Mouse (Mus musculus): ENCODE results near the gene Ahr.

The Ahr gene

GRCm38 (mm10) chr12:35504081-35504480 lies 30.8 kb downstream of the Ahr start:
- in situ Hi-C loops (cut with MboI): no loop called here

GRCm38 (mm10) chr12:35503586-35503985 lies 31.3 kb downstream of the Ahr start:
- in situ Hi-C loops (cut with MboI): no loop called here

- in situ Hi-C loops (cut with MboI): no loop called here
Observed at GRCm38 (mm10) chr12:35501476-35501875, 33.4 kb downstream of the Ahr start.

- in situ Hi-C loops (cut with MboI): no loop called here
Observed at GRCm38 (mm10) chr12:35495195-35495594, 39.6 kb downstream of the Ahr start.

GRCm38 (mm10) chr12:35480764-35481163 lies 54.1 kb downstream of the Ahr start:
- in situ Hi-C loops (cut with MboI): no loop called here

- in situ Hi-C loops (cut with MboI): no loop called here
Observed at GRCm38 (mm10) chr12:35478906-35479305, 55.9 kb downstream of the Ahr start.

- in situ Hi-C loops (cut with MboI): no loop called here
Observed at GRCm38 (mm10) chr12:35463457-35463856, 71.4 kb downstream of the Ahr start.

GRCm38 (mm10) chr12:35462667-35463066 lies 72.2 kb downstream of the Ahr start:
- in situ Hi-C loops (cut with MboI): no loop called here

- in situ Hi-C loops (cut with MboI): no loop called here
Observed at GRCm38 (mm10) chr12:35459662-35460061, 75.2 kb downstream of the Ahr start.

Data from mature B cell (primary cell).